Mouse (Mus musculus) kidney, embryonic 16.5 days (tissue): ENCODE measurements at regions not wholly inside any gene's neighbourhood (a gene's known extent, or its start where the extent isn't known, plus 50 kb on each side); places are given as distances from the start of the nearest gene placed in this dataset.
A peak's percentile ranks its signal among the peaks of the same experiment; 100 is the strongest.
"Not testable (repeated sequence)": the region's sequence is repeated elsewhere in the genome, so short reads cannot be mapped to it uniquely, and the experiment has no call there.

Source experiments
- ATAC-seq: fragments of 200-750 bp; cut with Nextera tagmentation; 2 replicates; pipeline ENCODE4 v1.8.0; 2017; ENCODE audit warnings: moderate TSS enrichment; ENCODE audit not compliant: low FRiP score, low TSS enrichment
- H3K27ac ChIP-seq: fragments of 300-500 bp; sonication (generic); 2 replicates; pipeline ENCODE4 v1.5.1; 2014; ENCODE audit warnings: low read length
- H3K27me3 ChIP-seq: fragments of 300-500 bp; sonication (generic); 2 replicates; pipeline ENCODE4 v1.6.1; 2014; ENCODE audit warnings: low read length, control low read depth, mixed read lengths; ENCODE audit not compliant: insufficient read depth
- H3K36me3 ChIP-seq: fragments of 300-500 bp; sonication (generic); 2 replicates; pipeline ENCODE4 v1.6.1; 2014; ENCODE audit warnings: low read length, control low read depth, mixed read lengths; ENCODE audit not compliant: insufficient read depth
- H3K4me1 ChIP-seq: fragments of 300-500 bp; sonication (generic); 2 replicates; pipeline ENCODE4 v1.6.1; 2014; ENCODE audit warnings: low read length, control low read depth, mixed read lengths; ENCODE audit not compliant: insufficient read depth
- H3K4me2 ChIP-seq: fragments of 300-500 bp; sonication (generic); replicated peaks from 2 replicates; pipeline ENCODE4 v1.6.1; 2014; ENCODE audit warnings: low read depth, low read length
- H3K4me3 ChIP-seq: fragments of 300-500 bp; sonication (generic); 2 replicates; pipeline ENCODE4 v1.5.1; 2014; ENCODE audit warnings: mild to moderate bottlenecking, low read length
- H3K9ac ChIP-seq: fragments of 300-500 bp; sonication (generic); replicated peaks from 2 replicates; pipeline ENCODE4 v1.6.1; 2014; ENCODE audit warnings: low read length
- H3K9me3 ChIP-seq: fragments of 300-500 bp; sonication (generic); 2 replicates; pipeline ENCODE4 v1.6.1; 2016; ENCODE audit warnings: low read length, control low read depth
- WGBS: fragments of 180-500 bp; shearing (Covaris S2); extraction: QIAGEN DNeasy Blood & Tissue Kit; methylation state at CpG from one replicate; pipeline ENCODE4 v1.1.7; 2014; 5-methylcytosine and 5-hydroxymethylcytosine counted together

DNA sequence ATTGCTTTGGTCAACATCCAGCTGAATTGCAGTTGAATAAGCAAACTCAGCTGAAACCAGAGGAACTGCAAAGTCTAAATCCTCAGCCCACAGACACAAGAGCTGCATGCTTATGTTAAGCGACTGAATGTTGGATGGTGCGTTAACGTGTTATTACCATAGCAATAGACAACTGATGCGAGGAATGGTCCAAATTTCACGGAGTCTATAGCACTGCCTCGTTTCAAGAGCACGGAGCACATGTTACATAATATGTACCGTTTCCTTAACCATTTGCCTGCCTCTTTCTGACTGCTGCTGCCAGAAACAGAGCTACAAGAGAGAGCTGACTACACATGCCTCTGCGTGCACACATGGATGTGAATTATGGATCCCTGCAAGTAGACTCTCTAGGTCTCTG lies 86.3 kb upstream of the Dyrk2 start:
- no peak for ATAC-seq

DNA sequence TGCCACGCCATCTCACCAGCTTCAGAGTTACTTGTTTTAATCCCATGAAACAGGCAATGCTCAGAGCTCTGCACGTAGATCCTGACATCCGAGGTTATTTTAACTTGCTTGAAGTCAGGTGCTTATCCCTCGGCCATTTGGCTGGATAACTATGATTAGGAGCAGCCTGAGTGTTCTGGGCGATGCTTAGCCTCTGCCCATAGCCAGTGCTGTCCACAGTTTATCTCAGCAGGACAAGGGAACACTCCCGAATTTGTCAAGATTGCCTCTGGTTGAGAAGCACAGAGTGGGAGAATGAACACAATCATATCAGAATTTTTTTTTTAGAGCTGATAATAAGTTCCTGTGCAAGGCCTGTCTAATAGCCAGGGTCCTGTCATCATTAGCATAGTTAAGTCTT lies 83.4 kb upstream of the Dyrk2 start:
- ATAC-seq: no peak
- no peak overlapping the region for H3K9ac ChIP-seq
- no peaks in the 10 kb centered on the region; the same call in 1 of the 2 replicates for H3K27me3 ChIP-seq
- no peak overlapping the region for H3K27ac ChIP-seq
- H3K9me3 ChIP-seq: no peaks in the 10 kb centered on the region
- no peaks in the 10 kb centered on the region for H3K4me1 ChIP-seq
- no peak overlapping the region for H3K4me3 ChIP-seq
- H3K36me3 ChIP-seq: no peaks in the 10 kb centered on the region
- 88% methylated on average over 6 of the region's 6 CpGs for WGBS
- no peak overlapping the region for H3K4me2 ChIP-seq

More for the DNA sequence above, 86.3 kb upstream of the Dyrk2 start:
- Histone ChIP-seq H3K27ac (no peak overlapping the region), H3K9me3 (no peaks in the 10 kb centered on the region), H3K4me1 (no peaks in the 10 kb centered on the region), H3K9ac (no peak overlapping the region), H3K27me3 (no peaks in the 10 kb centered on the region; the same call in 1 of the 2 replicates), H3K4me2 (no peak overlapping the region), H3K36me3 (no peaks in the 10 kb centered on the region), H3K4me3 (no peak overlapping the region)
- 81% methylated on average over 9 of the region's 9 CpGs for WGBS

DNA sequence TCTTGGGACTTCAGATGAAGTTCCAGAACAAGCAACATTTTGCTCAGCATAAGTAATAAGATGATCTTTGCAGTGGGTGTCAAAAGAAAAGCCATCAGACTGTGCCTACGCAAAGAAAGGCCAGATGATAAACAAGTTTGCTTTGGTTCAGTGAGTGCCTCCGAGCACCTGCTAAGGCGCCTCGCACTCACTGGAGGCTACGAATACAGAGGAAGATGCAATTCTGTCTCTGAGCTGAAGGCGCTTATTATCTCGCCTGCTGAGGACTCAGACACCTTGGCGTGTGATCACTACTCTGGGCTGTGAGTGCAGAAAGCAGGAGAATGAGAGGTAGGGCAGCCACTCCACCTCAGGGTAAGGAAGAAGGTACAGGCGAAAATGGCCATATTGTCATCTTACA lies 82.7 kb upstream of the Dyrk2 start:
- Histone ChIP-seq H3K9me3 (no peaks in the 10 kb centered on the region), H3K4me1 (no peaks in the 10 kb centered on the region), H3K4me3 (no peak overlapping the region), H3K9ac (no peak overlapping the region), H3K27ac (no peak overlapping the region), H3K27me3 (no peaks in the 10 kb centered on the region; the same call in 1 of the 2 replicates), H3K36me3 (no peaks in the 10 kb centered on the region), H3K4me2 (no peak overlapping the region)
- ATAC-seq: no peak
- 88% methylated on average over 9 of the region's 9 CpGs for WGBS

DNA sequence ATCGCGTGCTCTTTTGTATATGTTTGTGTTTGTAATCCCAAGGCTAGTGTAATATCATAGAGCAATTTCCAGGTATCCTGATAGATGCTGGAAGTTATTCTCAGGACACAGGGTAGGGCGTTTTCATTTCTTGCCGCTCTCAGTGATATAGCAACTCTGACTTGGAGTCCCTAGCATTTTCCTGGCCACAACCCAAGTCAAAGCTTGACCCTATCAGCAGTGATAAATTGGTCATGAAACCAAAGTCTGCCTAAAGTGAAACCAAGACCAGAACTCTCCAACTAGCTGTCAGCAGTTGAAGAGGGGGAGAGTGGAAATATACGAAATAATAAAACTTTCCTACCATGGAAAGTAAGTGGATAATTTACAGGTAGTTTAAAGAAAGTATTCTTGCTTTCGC lies 77.7 kb upstream of the Dyrk2 start:
- Histone ChIP-seq H3K9ac (no peak overlapping the region), H3K36me3 (no peaks in the 10 kb centered on the region), H3K27ac (no peak overlapping the region), H3K27me3 (no peaks in the 10 kb centered on the region), H3K4me3 (no peak overlapping the region), H3K4me1 (peaks cover 8% of the 10 kb centered on the region), H3K9me3 (no peaks in the 10 kb centered on the region), H3K4me2 (0 out of 2 replicates have a peak overlapping the region, but pooled peaks have one; percentile 4)
- WGBS: 39% methylated on average over 6 of the region's 6 CpGs
- ATAC-seq: peak; percentile 67; the same call in 1 of the 2 replicates

DNA sequence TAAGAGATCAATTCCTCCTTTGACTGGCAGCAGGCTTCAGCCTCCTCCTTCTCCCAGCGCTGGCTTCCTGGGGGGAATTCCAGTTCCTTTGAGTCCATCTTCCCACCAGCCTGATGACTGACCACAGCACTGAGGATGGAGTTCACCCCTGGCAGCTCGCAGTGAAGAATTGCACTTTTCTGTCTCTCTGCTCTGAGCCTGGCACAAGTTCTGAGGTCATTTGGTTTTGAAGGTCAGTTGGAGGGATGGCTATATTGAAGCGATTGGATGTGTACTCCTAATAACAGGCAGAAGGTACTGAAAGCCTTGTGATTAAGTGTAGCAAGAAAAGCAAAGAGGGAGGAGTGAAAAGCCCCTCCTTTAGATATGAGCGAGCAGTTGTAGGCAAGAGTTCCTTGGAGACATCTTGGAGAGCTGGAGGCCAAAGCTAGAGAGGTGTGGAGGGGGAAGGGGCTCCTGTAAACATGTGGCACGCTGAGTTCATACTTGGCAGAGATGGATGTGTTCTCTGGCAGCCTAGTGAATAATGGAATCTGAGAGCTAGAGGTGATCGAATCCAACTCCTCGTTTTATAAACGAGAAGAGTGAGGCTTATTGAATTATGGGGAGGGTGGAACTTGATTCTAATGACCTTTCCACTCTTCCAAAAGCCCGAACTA lies 77.1 kb upstream of the Dyrk2 start:
- H3K36me3 ChIP-seq: no peaks in the 10 kb centered on the region
- peak; percentile 63; the same call in 1 of the 2 replicates for ATAC-seq
- H3K4me3 ChIP-seq: no peak overlapping the region
- no peak overlapping the region for H3K4me2 ChIP-seq
- H3K4me1 ChIP-seq: peaks cover 8% of the 10 kb centered on the region
- no peak overlapping the region for H3K27ac ChIP-seq
- no peak overlapping the region for H3K9ac ChIP-seq
- H3K9me3 ChIP-seq: no peaks in the 10 kb centered on the region
- no peaks in the 10 kb centered on the region for H3K27me3 ChIP-seq
- WGBS: 32% methylated on average over 9 of the region's 9 CpGs

DNA sequence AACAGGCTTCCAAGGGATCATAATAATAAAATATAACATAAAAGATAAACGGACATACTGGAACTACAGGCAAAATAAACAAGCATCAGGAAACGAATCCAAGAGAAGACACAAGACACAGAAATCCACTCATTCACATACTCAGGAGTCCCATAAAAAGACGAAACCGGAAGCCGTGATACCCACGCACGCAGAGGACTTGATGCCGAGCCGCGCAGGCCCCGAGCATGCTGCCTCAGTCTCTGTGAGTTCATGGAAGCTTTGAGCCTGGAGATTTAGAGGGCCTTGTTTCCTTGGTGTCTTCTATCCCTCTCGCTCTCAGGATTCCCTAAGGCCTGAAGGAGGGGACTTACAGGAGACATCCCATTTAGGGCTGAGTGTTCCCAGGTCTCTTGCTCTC lies 57.3 kb upstream of the Dyrk2 start:
- no peaks in the 10 kb centered on the region for H3K27me3 ChIP-seq
- no peaks in the 10 kb centered on the region for H3K36me3 ChIP-seq
- no peak overlapping the region for H3K9ac ChIP-seq
- peaks cover 7% of the 10 kb centered on the region for H3K9me3 ChIP-seq
- ATAC-seq: no peak
- 0 out of 2 replicates have a peak overlapping the region, but pooled peaks have one; percentile 29 for H3K27ac ChIP-seq
- no peak overlapping the region for H3K4me2 ChIP-seq
- H3K4me3 ChIP-seq: no peak overlapping the region
- 67% methylated on average over 12 of the region's 12 CpGs for WGBS
- H3K4me1 ChIP-seq: peaks cover 3% of the 10 kb centered on the region; the same call in 1 of the 2 replicates

DNA sequence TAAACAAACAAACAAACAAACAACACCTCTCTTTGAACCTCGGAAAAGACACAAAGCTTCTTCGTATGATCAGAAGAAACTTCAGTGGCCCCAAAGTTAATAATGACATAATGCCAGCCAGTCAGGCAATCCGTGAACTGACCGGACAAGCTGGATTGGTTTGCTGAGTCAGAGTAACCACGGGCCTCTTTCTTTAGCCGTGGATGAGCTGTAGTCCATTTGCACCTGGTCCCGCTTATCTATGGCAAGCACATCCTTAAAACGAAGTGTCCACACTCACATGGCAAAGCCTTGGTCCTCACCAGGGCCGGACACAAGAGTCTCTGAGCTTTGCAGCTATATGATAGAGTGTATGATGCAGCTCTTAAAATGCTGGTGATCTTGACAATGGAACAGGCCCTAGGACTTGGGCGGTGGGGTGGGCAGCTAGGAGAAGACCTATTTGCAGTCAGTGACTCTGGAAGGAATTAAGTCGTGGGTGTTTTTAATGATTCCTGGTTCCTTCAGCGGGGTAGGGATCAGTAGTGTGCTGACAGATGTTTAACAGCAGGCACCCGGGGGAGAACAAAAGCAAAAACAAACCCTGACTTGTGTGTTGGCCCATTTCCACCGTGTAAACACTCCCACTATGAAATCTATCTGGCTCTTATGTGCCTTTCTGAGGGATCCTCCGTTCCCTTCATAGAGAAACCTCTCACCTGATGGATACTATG lies 53.6 kb upstream of the Dyrk2 start:
- Histone ChIP-seq H3K9ac (no peak overlapping the region), H3K4me1 (peaks cover 3% of the 10 kb centered on the region; the same call in 1 of the 2 replicates), H3K4me3 (no peak overlapping the region), H3K27ac (no peak overlapping the region), H3K36me3 (no peaks in the 10 kb centered on the region), H3K9me3 (no peaks in the 10 kb centered on the region), H3K27me3 (no peaks in the 10 kb centered on the region), H3K4me2 (no peak overlapping the region)
- peak; percentile 42; the same call in 1 of the 2 replicates for ATAC-seq
- WGBS: 52% methylated on average over 15 of the region's 15 CpGs

GRCm38 (mm10) chr10:118922120-118922519 lies 52.1 kb upstream of the Dyrk2 start:
- not testable (repeated sequence) for H3K4me3 ChIP-seq, ATAC-seq, H3K4me2 ChIP-seq, H3K27me3 ChIP-seq, H3K9me3 ChIP-seq, H3K36me3 ChIP-seq, H3K4me1 ChIP-seq, H3K9ac ChIP-seq, H3K27ac ChIP-seq
